Mouse (Mus musculus) macrophage (primary cell): ENCODE results near the gene Prss30. TPM values are rescaled to one million over a fixed set of nuclear protein-coding genes. Genes with fewer than 3 reads are reported as not detected.
"Not testable (repeated sequence)": the region's sequence is repeated elsewhere in the genome, so short reads cannot be mapped to it uniquely, and the experiment has no call there.

Source experiments
- H3K27ac ChIP-seq: fragments of 350-480 bp; formaldehyde crosslinking; 2 replicates; pipeline ENCODE4 v1.9.0; 2021
- H3K36me3 ChIP-seq: fragments of 350-480 bp; formaldehyde crosslinking; 2 replicates; pipeline ENCODE4 v1.9.0; 2021; ENCODE audit errors: inconsistent target
- H3K4me3 ChIP-seq: fragments of 350-480 bp; formaldehyde crosslinking; 2 replicates; pipeline ENCODE4 v1.9.0; 2021; ENCODE audit errors: inconsistent target
- H3K79me2 ChIP-seq: fragments of 350-480 bp; formaldehyde crosslinking; 2 replicates; pipeline ENCODE4 v1.9.0; 2021; ENCODE audit errors: inconsistent target
- WGBS: methylation state at CpG from one replicate; pipeline ENCODE4 v1.1.7; 2026; ENCODE audit warnings: inconsistent platforms; ENCODE audit not compliant: missing documents; 5-methylcytosine and 5-hydroxymethylcytosine counted together
- polyA plus RNA-seq: library from polyadenylated mRNA; stranded (reverse); fragments of 250-400 nt; gene quantifications from 3 replicates; pipeline ENCODE4 v1.2.4, GENCODE M21; 2018; ENCODE audit warnings: inconsistent platforms

Prss30 gene
- polyA plus RNA-seq, 1 experiment from 2014 or later: 0.33 TPM

DNA sequence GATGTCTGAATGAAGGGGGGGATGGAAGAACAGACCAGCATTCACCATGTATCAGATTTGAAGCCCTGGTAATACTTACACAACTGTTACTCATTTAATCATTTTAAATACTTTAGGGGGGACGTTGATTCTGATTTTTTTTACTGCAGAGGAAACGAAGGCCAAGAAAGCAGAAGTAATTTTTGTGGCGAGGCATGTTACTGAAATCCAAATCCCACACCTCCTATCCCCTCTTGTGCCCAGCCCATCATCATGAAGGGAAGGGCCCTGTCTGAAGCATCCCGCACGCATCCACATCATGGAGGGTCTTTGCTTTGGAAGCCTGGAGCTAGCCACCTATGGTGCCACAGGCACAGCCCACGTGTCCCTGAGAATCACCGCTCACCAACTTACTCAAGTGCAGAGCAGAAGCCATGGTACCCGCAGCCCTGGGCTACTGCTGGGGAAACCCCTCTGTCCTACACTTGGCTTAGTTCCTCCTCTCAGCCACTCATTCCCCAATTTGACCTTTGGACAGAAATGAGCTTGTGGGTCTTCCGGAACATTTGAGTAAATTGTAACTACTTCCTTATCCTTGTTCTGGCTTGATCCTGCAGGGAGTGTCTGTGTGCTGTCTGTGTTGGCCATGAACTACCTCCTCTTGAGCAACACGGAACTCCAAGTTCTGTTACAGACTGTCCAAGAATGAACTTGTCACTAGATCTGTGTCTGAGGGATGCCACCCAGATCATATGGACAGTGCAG is 13.5 kb downstream of the Prss30 start:
- Histone ChIP-seq H3K4me3 (no peak overlapping the region), H3K79me2 (no peaks in the 10 kb centered on the region), H3K27ac (peak overlapping the region; percentile 49), H3K36me3 (no peaks in the 10 kb centered on the region)
- WGBS: 9% methylated on average over 10 of the region's 10 CpGs

DNA sequence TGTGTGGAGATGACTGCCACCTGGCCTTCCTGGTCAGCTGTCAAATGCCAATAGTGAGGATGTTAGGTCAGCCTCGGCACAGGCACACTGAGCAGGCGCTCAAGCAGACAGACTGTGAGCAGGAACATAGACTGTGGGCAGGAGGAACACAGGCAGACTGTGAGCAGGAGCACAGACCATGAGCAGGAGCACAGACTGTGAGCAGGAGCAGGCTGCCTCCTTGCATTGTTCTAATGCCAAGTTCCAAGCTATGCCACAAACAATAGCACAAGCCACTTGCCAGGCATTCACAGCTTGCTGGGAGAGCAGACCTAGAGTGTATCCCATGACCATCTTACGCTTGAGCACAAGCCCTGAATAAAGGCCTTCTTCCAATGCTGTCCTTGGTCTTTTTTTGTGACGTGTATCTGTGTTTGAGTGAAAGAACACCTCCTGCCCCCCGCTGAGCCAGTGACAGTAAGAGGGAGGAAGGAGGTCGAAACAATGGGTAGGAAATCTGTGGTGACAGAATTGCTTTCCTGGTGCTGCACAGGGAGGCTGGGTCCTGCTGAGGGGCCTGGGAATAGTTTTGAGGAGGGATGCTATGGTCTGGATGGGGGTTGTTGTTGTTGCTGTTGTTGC is 14.5 kb downstream of the Prss30 start:
- H3K36me3 ChIP-seq: no peaks in the 10 kb centered on the region
- H3K27ac ChIP-seq: no peak overlapping the region
- H3K4me3 ChIP-seq: no peak overlapping the region
- no peaks in the 10 kb centered on the region for H3K79me2 ChIP-seq
- WGBS: 65% methylated on average over 6 of the region's 6 CpGs

DNA sequence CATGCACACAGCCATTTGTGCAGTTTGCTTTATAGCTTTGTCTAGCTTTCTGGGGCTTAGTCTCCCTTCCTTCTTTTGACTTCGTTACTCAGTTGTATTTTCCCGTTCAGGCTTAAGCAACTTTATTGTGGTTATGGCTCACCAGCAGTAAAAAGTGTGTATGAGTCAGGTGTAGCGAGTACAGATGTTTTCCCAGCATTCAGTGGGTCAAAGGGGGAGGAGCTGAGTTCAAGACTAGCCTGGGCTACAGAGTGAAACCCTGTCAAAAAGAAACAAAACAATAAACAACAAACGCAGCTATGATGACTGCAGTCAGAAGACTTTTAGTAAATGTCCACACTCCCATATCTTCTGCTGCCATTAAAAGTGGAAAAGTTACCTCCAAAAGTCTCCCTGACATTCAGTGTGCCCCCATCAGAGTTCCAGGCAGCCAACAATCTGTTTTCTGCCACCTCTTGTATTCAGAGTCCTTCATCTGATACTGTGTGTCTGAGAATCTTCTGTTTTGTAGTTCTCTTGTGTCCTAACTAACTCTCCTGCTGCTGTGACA is 18.7 kb downstream of the Prss30 start:
- Histone ChIP-seq H3K36me3 (no peaks in the 10 kb centered on the region), H3K27ac (no peak overlapping the region), H3K79me2 (no peaks in the 10 kb centered on the region), H3K4me3 (no peak overlapping the region)
- 40% methylated on average over 4 of the region's 4 CpGs for WGBS

DNA sequence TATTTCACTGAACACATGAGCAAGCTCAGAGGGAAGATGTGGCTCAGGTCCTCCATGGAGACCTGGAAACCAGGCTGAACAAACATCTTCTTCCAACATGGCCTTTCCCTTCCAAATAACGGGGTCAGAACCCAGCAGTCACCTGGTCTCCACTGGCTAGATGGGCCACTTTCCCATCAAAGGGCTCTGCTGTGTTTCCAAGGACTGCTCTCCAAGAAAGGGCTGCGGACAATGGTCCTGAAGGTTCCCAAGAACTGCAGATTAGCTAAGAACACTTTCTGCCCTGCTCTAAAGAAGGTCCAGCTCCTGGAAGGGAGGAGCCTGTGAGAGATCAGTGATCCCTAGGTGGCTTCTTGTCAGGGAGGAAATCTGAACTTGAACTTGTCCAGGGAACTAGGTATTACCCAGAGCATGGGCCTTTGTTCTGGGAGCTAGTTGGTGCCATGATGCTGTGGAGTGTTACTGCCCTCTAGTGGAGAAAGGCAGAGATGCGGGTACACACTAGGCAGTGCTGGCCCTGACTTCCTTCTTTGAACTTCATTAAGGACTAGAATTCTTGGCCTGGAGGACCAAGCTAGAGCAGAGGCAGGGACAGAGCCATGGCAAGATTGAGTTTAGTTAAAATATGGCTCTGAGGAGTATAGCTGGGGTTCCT is 20.2 kb downstream of the Prss30 start:
- H3K4me3 ChIP-seq: no peak overlapping the region
- H3K36me3 ChIP-seq: no peaks in the 10 kb centered on the region
- WGBS: 44% methylated on average over 3 of the region's 3 CpGs
- no peaks in the 10 kb centered on the region for H3K79me2 ChIP-seq
- no peak overlapping the region for H3K27ac ChIP-seq

DNA sequence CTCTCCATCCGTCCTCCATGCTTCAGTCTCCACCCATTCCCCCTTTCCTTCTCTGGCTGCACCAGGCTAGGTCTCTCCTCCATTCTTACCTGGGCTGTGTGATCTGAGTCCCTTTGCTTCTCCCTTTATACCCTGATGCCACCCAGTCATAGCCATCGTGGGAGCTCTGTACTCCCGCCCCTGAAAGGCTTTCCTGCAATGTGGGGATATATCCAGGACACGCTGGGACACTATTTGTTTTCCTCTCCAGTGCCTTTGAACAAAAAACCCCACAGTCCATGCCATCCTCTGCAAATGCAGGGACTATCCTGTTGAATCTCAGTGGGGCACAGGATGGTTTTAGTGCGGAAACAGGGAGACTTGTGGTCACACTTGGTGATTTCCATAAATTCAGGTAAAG is 25.2 kb downstream of the Prss30 start, which contains the start of gene Sbpl:
Gene Sbpl, minus strand, starts transcription at position 101 of the 400 bp plus-strand sequence.
- Histone ChIP-seq H3K36me3 (no peaks in the 10 kb centered on the region), H3K27ac (no peak within 1 kb of the TSS), H3K79me2 (no peaks in the 10 kb centered on the region), H3K4me3 (no peak within 1 kb of the TSS)
- 83% methylated on average over 5 of the region's 5 CpGs for WGBS

DNA sequence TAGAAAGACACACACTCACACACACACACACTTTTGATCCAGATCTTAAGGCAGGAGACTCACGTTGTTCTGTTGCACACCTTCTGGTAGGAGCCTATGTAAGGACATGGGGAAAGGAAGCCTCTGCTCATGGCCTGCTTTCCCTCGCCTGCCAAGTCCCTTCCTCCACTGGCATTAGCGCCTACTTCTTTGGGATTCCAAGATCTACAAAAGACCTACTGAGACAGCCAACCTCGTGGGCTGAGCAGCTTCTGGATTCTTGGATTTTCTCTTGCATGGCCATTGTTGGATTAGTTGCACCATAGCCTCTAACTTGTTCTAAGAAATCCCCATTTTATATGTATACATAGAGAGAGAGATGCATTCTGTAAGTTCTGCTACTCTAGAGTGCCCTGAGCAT is 29.5 kb downstream of the Prss30 start:
- not testable (repeated sequence) for H3K4me3 ChIP-seq, H3K36me3 ChIP-seq, H3K27ac ChIP-seq, H3K79me2 ChIP-seq
- 90% methylated on average over 4 of the region's 4 CpGs for WGBS

DNA sequence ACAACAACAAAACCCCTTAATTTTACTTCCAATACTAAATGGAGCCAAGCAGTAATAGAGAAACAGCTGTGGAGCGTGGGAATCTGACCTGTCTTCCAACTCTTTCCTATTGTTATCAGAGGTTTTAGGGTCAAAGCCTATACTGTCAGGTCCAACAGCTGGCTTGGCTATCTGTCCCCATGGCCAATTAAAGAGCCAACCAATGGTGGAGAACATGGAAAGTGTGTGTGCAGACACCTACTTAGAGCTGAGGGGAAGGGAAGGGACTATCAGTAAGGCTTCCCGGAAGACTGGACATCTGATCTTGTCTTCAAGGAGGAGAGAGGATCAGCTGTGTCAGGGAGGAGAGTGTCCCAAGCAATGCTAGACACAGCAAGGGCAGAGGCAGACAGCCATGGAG is 31.3 kb downstream of the Prss30 start:
- 91% methylated on average over 2 of the region's 2 CpGs for WGBS
- no peaks in the 10 kb centered on the region for H3K79me2 ChIP-seq
- no peak overlapping the region for H3K4me3 ChIP-seq
- no peaks in the 10 kb centered on the region for H3K36me3 ChIP-seq
- no peak overlapping the region for H3K27ac ChIP-seq

DNA sequence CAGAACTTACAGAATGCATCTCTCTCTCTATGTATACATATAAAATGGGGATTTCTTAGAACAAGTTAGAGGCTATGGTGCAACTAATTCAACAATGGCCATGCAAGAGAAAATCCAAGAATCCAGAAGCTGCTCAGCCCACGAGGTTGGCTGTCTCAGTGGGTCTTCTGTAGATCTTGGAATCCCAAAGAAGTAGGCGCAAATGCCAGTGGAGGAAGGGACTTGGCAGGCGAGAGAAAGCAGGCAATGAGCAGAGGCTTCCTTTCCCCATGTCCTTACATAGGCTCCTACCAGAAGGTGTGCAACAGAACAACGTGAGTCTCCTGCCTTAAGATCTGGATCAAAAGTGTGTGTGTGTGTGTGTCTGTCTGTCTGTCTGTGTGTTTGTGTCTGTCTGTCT is 32.9 kb downstream of the Prss30 start:
- not testable (repeated sequence) for H3K79me2 ChIP-seq, H3K36me3 ChIP-seq, H3K27ac ChIP-seq, H3K4me3 ChIP-seq
- WGBS: 90% methylated on average over 4 of the region's 4 CpGs

DNA sequence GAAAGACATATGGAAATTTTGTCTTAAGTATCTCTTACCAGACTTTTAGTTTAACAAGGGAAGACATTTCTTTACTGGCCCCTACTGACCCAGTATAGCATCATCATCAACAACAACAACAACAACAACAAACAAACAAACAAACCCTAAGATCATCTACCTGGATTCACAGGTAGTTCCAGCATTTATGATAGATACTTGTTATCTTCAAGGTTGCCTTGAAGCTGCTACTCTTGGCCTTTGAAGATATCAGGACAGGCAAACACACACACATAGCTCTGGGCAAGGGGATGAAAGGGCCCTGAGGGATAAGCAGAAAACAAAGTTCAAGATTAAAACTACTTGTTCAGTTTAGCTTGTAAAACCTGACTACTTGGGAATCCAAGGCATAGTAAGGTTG is 39.0 kb downstream of the Prss30 start, which contains the start of gene Sbp:
Gene Sbp, plus strand, starts transcription at position 301 of the 400 bp plus-strand sequence.
- no peaks in the 10 kb centered on the region for H3K79me2 ChIP-seq
- H3K36me3 ChIP-seq: no peaks in the 10 kb centered on the region
- H3K4me3 ChIP-seq: no peak within 1 kb of the TSS
- H3K27ac ChIP-seq: no peak within 1 kb of the TSS

DNA sequence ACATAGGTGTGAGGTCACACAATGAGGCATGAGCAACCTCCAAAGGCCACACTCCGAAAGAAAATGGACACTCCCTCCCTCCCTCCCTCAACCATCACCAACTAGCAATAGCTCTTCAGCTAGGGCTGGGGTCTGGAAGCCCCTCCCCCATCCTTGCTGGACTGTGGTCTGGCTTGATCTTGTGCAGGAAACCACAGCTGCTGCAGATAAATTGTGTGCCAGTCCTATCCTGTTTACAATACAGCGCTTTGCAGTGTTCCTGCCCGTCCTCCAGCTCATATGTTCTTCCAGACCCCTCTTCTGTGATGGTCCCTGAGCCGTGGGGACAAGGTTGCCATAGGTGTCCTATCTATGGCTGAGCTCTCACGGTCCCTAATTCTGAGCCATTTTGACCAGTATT is 49.2 kb downstream of the Prss30 start:
- WGBS: 50% methylated on average over 5 of the region's 5 CpGs
- Histone ChIP-seq H3K79me2 (no peaks in the 10 kb centered on the region), H3K4me3 (no peak overlapping the region)

DNA sequence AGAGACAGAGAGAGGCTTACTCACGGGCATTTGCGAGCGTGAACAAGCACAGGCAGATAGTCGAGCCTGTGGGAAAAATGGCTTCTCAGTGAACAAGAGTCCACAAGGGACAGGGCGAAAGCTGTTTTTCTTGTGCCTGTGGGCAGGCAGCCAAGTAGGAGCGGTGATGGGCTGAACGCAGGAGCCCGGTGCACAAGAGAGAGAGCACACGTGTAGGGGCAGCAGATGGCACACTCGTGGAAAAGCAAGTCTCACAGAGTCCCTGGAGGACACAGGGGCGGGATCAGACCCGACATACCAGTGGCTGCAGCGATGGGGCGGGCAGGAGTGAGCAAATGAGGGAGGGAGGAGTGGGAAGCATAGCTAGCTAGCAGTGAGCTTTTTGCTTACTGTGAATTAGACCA is 55.3 kb downstream of the Prss30 start:
- Histone ChIP-seq H3K27ac (peak overlapping the region; percentile 22; the same call in 1 of the 2 replicates), H3K36me3 (no peaks in the 10 kb centered on the region), H3K79me2 (no peaks in the 10 kb centered on the region), H3K4me3 (peak overlapping the region; percentile 39)
- 3% methylated on average over 14 of the region's 14 CpGs for WGBS

More for the DNA sequence above, 49.2 kb downstream of the Prss30 start:
- Histone ChIP-seq H3K36me3 (no peaks in the 10 kb centered on the region), H3K27ac (no peak overlapping the region)

DNA sequence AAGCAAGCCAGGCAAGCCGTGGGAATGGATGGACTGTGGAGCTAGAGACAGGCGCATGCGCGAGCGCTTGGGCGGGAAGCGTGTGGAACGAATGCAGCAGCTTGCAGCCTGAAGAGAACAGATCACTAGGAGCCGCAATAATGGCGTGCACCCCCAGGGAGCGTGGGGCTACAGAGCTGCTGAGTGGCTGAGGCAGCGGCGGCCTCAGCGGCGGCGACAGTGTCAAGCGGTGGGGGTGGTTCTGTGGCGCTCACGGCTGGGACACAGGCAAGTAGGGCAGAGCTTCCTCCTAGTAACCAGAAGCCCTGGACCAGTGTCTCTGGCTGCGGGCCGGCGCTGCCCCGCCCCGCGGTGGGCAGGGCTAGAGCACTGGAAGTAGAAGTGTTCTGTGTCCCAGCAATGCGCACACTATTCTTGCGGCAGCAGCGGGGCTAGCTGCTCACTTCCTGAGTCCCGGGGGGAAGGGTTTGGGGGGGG is 55.8 kb downstream of the Prss30 start:
- peak overlapping the region; percentile 39 for H3K4me3 ChIP-seq
- H3K79me2 ChIP-seq: no peaks in the 10 kb centered on the region
- WGBS: 2% methylated on average over 24 of the region's 29 CpGs
- no peaks in the 10 kb centered on the region for H3K36me3 ChIP-seq
- 0 out of 2 replicates have a peak overlapping the region, but pooled peaks have one; percentile 22 for H3K27ac ChIP-seq
